Mouse (Mus musculus) cerebellum, postnatal 4 days (tissue): ENCODE data around the gene Edc3.

ENCODE experiments used
- DNase-seq, 2 experiments: peaks; one replicate each; pipeline ENCODE4 v3.0.0; 2022; ENCODE audit warnings: low spot score in 2 of 2, mixed read lengths in 1 of 2

The Edc3 gene

GRCm38 (mm10) chr9:57800325-57800975 is 92.1 kb downstream of the Edc3 start:
- no peak for DNase-seq
